9 mouse cellular contexts compared by ENCODE assay signal in the genomic region with DNA sequence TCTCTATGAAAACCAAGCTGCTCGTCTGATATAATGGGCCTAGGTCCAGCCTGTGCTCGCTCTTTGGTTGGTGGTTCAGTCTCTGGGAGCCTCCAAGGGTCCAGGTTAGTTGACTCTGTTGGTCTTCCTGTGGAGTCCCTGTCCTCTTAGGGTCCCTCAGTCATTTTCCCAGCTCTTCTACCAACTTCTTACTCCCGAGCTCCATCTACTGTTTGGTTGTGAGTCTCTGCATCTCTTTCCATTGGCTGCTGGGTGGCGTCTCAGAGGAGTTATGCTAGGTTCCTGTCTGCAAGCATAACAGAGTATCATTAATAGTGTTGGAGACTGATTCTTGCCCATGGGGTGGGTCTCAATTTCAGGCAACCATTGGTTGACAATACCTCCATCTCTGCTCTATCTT. TPM values are rescaled to one million over a fixed set of nuclear protein-coding genes. Genes with fewer than 3 reads are reported as not detected.
A peak's percentile ranks its signal among the peaks of the same experiment; 100 is the strongest.
DNase-seq lines count a peak whose midpoint lies in the region; ATAC-seq and TF ChIP-seq lines count a peak whose summit lies in the region.
"Had no signal": no experiment of that assay in that cellular context is flagged by ENCODE, and none has a peak within 500 bp of the region (broad histone marks: within the 10 kb centered on the region; RNA-seq: fewer than 3 reads in every experiment).

No protein-coding gene starts in this region.

- no peak for DNase-seq in frontal cortex, postnatal 25 days (ENCODE audit: low spot score in 2 of 2)
- DNase-seq in lung, embryonic 14.5 days: peak; percentile 71
- DNase-seq in lung, adult 2 months: no peak
- peak; percentile 81 for DNase-seq in brain, adult 2 months (ENCODE audit: low read depth, low spot score)
- DNase-seq in limb, embryonic 14.5 days (ENCODE audit: low spot score): peak; percentile 54
- no peak for DNase-seq in gastrocnemius, adult 18-20 months (ENCODE audit: low spot score)

- no peak overlapping the region for H3K9ac ChIP-seq in lung, embryonic 14.5 days
- no peak overlapping the region for H3K9ac ChIP-seq in limb, embryonic 14.5 days (ENCODE audit: low read depth, low read length, severe bottlenecking)
- H3K9ac ChIP-seq: heart, embryonic 15.5 days had no signal

- TF ChIP-seq CTCF in lung, embryonic 14.5 days (IDR thresholded peaks at IDR 0.05; ENCODE audit: low read depth): peak; percentile 57
- TF ChIP-seq CTCF in lung, adult 2 months (IDR thresholded peaks at IDR 0.05; ENCODE audit: insufficient read depth, low read length): no peak

- H3K27ac ChIP-seq in lung, embryonic 14.5 days (ENCODE audit: low read depth): no peak overlapping the region
- no peak overlapping the region for H3K27ac ChIP-seq in limb, embryonic 14.5 days (replicated peaks; ENCODE audit: low read depth, low read length)
- H3K27ac ChIP-seq: heart, embryonic 15.5 days had no signal

- no peak for TF ChIP-seq POLR2A in lung, adult 2 months (IDR thresholded peaks at IDR 0.05; ENCODE audit: borderline replicate concordance, extremely low read depth, low read depth, low read length)
- TF ChIP-seq POLR2A in limb, embryonic 14.5 days (IDR thresholded peaks at IDR 0.05; ENCODE audit: borderline replicate concordance, extremely low read depth, insufficient read depth, insufficient read length): no peak

- no peaks in the 10 kb centered on the region for H3K4me1 ChIP-seq in lung, embryonic 14.5 days (ENCODE audit: insufficient read depth)
- no peaks in the 10 kb centered on the region for H3K4me1 ChIP-seq in lung, adult 2 months (ENCODE audit: control insufficient read depth, insufficient read depth, low read length)
- H3K4me1 ChIP-seq in limb, embryonic 14.5 days (ENCODE audit: control insufficient read depth, insufficient read depth, low read length): no peaks in the 10 kb centered on the region
- H3K4me1 ChIP-seq: heart, embryonic 15.5 days had no signal

- H3K27me3 ChIP-seq in lung, embryonic 14.5 days (ENCODE audit: insufficient read depth, low read length): no peaks in the 10 kb centered on the region
- no peaks in the 10 kb centered on the region for H3K27me3 ChIP-seq in limb, embryonic 14.5 days (ENCODE audit: control insufficient read depth, insufficient read depth, low read length)

- H3K36me3 ChIP-seq in lung, embryonic 14.5 days (ENCODE audit: insufficient read depth): no peaks in the 10 kb centered on the region
- no peaks in the 10 kb centered on the region for H3K36me3 ChIP-seq in limb, embryonic 14.5 days (ENCODE audit: control insufficient read depth, insufficient read depth, low read length)
- H3K36me3 ChIP-seq: heart, embryonic 15.5 days had no signal

- no peak overlapping the region for H3K4me2 ChIP-seq in lung, embryonic 14.5 days
- H3K4me2 ChIP-seq in limb, embryonic 14.5 days (replicated peaks; ENCODE audit: low read depth, low read length, severe bottlenecking): no peak overlapping the region
- H3K4me2 ChIP-seq: heart, embryonic 15.5 days had no signal

- H3K4me3 ChIP-seq in lung, embryonic 14.5 days (ENCODE audit: low read depth, low read length): no peak overlapping the region
- H3K4me3 ChIP-seq in lung, adult 2 months (replicated peaks; ENCODE audit: extremely low read depth, low read depth, low read length): no peak overlapping the region
- no peak overlapping the region for H3K4me3 ChIP-seq in limb, embryonic 14.5 days (replicated peaks; ENCODE audit: low read length)
- H3K4me3 ChIP-seq: heart, embryonic 15.5 days had no signal

- WGBS in lung, embryonic 14.5 days: 25% methylated on average over 4 of the region's 4 CpGs
- 19% methylated on average over 4 of the region's 4 CpGs for WGBS in lung, adult 2 months
- 18% methylated on average over 4 of the region's 4 CpGs for WGBS in limb, embryonic 14.5 days

- H3K9me3 ChIP-seq in lung, embryonic 14.5 days (ENCODE audit: low read depth, low read length): no peaks in the 10 kb centered on the region
- no peaks in the 10 kb centered on the region for H3K9me3 ChIP-seq in limb, embryonic 14.5 days (ENCODE audit: control insufficient read depth, low read length)
- H3K9me3 ChIP-seq: heart, embryonic 15.5 days had no signal

- ATAC-seq in frontal cortex, adult (ENCODE audit: low TSS enrichment): peak; percentile 39; the same call in 1 of the 2 replicates
- ATAC-seq in lung, embryonic 14.5 days (ENCODE audit: insufficient read depth): no peak
- ATAC-seq in limb, embryonic 14.5 days (ENCODE audit: low FRiP score, low read depth): no peak
- no peak for ATAC-seq in cerebellum, adult (ENCODE audit: insufficient number of reproducible peaks, low FRiP score, low TSS enrichment)

RNA-seq across cellular contexts. Expression of a gene that starts 60.0 kb away (rescaled TPM):
- polyA plus RNA-seq in lung, embryonic 14.5 days (2014; fragmentation: Nextera tagmentation; extraction: Ambion mirVana): 0.09 TPM in 1 of 2 replicates, not detected in the other
- 0.02 TPM in 1 of 2 replicates, not detected in the other for polyA plus RNA-seq in lung, adult 2 months (2012; rRNA removed)
- not detected in 2 replicates for polyA plus RNA-seq in limb, embryonic 14.5 days (2012; rRNA removed)
- polyA plus RNA-seq in limb, embryonic 14.5 days (2014; fragmentation: Nextera tagmentation; extraction: Ambion mirVana): not detected in 2 replicates
- total RNA-seq in gastrocnemius, adult 18-20 months (2021): not detected

Comparison
In these comparisons a context has a peak if more than half of its experiments do, and no peak if none do; other contexts are left out.
1. DNase-seq: peak in lung, embryonic 14.5 days (single experiment), brain, adult 2 months (single experiment) and limb, embryonic 14.5 days (single experiment); none in frontal cortex, postnatal 25 days (0 of 2), lung, adult 2 months (single experiment) and gastrocnemius, adult 18-20 months (single experiment).